Mouse (Mus musculus): ENCODE data around the gene Fxyd5. TPM values are rescaled to one million over a fixed set of nuclear protein-coding genes. Genes with fewer than 3 reads are reported as not detected.

The Fxyd5 gene
- total RNA-seq, 2 experiments from 2014 or later = 28.9 to 31.7 TPM

Small RNAs within 50 kb of the gene (microRNA-seq; reads per million reads assigned to microRNA genes)
- 0 reads per million in 2 experiments for gene Mir7050

Other genes with a start within 250 kb of the Fxyd5 start
- not detected for gene Ffar2, start 218.7 kb downstream of the Fxyd5 start, total RNA-seq (2021)
- not detected for gene Ffar3, start 186.3 kb downstream of the Fxyd5 start, total RNA-seq (2021)
- gene Ffar1, start 180.9 kb downstream of the Fxyd5 start, total RNA-seq (2021) = not detected
- 1 to 10 TPM in 1 of 2 experiments, under 1 TPM in 1; 0.09 to 1.2 TPM for gene Cd22, start 162.1 kb downstream of the Fxyd5 start, total RNA-seq (2021)
- 1 to 10 TPM in 1 of 2 experiments, under 1 TPM in 1; 0.31 to 1.3 TPM for gene Mag, start 127.6 kb downstream of the Fxyd5 start, total RNA-seq (2021)
- 1 to 10 TPM in 1 of 2 experiments, under 1 TPM in 1; 0.76 to 1.2 TPM for gene Hamp2, start 117.8 kb downstream of the Fxyd5 start, total RNA-seq (2021)
- gene Hamp, start 98.4 kb downstream of the Fxyd5 start, total RNA-seq (2021) = 1 to 10 TPM; 1.6 to 1.9 TPM
- gene Usf2, start 85.7 kb downstream of the Fxyd5 start, total RNA-seq (2021) = 100 to 1,000 TPM; 100 to 103 TPM
- 1 to 10 TPM; 5.5 to 5.6 TPM for gene Lsr, start 69.0 kb downstream of the Fxyd5 start, total RNA-seq (2021)
- under 1 TPM; 0.36 TPM for gene Fam187b, start 68.7 kb downstream of the Fxyd5 start, total RNA-seq (2021)
- gene Fxyd7, start 9.0 kb upstream of the Fxyd5 start, total RNA-seq (2021) = 1 to 10 TPM in 1 of 2 experiments, under 1 TPM in 1; 0.98 to 2.4 TPM
- gene Fxyd1, start 14.7 kb upstream of the Fxyd5 start, total RNA-seq (2021) = 100 to 1,000 TPM; 646 to 728 TPM
- 1 to 10 TPM in 1 of 2 experiments, under 1 TPM in 1; 0.95 to 1.4 TPM for gene Lgi4, start 16.9 kb upstream of the Fxyd5 start, total RNA-seq (2021)
- 1 to 10 TPM; 2.0 to 3.5 TPM for gene Fxyd3, start 34.2 kb upstream of the Fxyd5 start, total RNA-seq (2021)
- gene Hpn, start 72.8 kb upstream of the Fxyd5 start, total RNA-seq (2021) = 1 to 10 TPM; 2.2 to 2.6 TPM
- 10 to 100 TPM in 1 of 2 experiments, 1 to 10 TPM in 1; 8.2 to 10.4 TPM for gene Scn1b, start 84.5 kb upstream of the Fxyd5 start, total RNA-seq (2021)
- 10 to 100 TPM; 32.9 to 36.0 TPM for gene Gramd1a, start 113.4 kb upstream of the Fxyd5 start, total RNA-seq (2021)
- gene Scgb2b2, start 248.0 kb upstream of the Fxyd5 start, total RNA-seq (2021) = not detected
- gene Scgb1b2, start 249.3 kb upstream of the Fxyd5 start, total RNA-seq (2021) = not detected